18 mouse cellular contexts compared by ENCODE assay signal in genomic region chr16:46205114-46205513, GRCm38 (mm10).
"Had no signal": no experiment of that assay in that cellular context is flagged by ENCODE, and none has a peak within 500 bp of the region (broad histone marks: within the 10 kb centered on the region; RNA-seq: fewer than 3 reads in every experiment).

No protein-coding gene starts in this region.

- DNase-seq: lung, embryonic 14.5 days; lung, postnatal 10 days; lung, postnatal 4 days; midbrain, embryonic 14.5 days; retina, postnatal 1 day; right cerebral cortex, adult 18-20 months; right cerebral cortex, postnatal 25 days; right cerebral cortex, postnatal 4 days; spleen, adult 18-20 months; thymus, adult 18-20 months; thymus, postnatal 14 days; thymus, postnatal 36 days had no signal

- H3K27me3 ChIP-seq: midbrain, embryonic 12.5 days; neural tube, embryonic 13.5 days; neural tube, embryonic 15.5 days had no signal

- H3K4me2 ChIP-seq: lung, embryonic 14.5 days; midbrain, embryonic 12.5 days; neural tube, embryonic 13.5 days; neural tube, embryonic 15.5 days had no signal

- H3K9ac ChIP-seq: lung, embryonic 14.5 days; midbrain, embryonic 12.5 days; neural tube, embryonic 13.5 days; neural tube, embryonic 15.5 days had no signal

- H3K4me3 ChIP-seq: midbrain, embryonic 10.5 days; midbrain, embryonic 12.5 days; myocyte; neural tube, embryonic 13.5 days; neural tube, embryonic 15.5 days had no signal

- H3K36me3 ChIP-seq: midbrain, embryonic 10.5 days; midbrain, embryonic 12.5 days; neural tube, embryonic 13.5 days; neural tube, embryonic 15.5 days had no signal

- H3K9me3 ChIP-seq: midbrain, embryonic 10.5 days; midbrain, embryonic 12.5 days; neural tube, embryonic 13.5 days; neural tube, embryonic 15.5 days had no signal

- H3K27ac ChIP-seq: midbrain, embryonic 10.5 days; midbrain, embryonic 12.5 days; neural tube, embryonic 13.5 days; neural tube, embryonic 15.5 days had no signal

- ATAC-seq: midbrain, embryonic 16.5 days had no signal

- H3K4me1 ChIP-seq: midbrain, embryonic 10.5 days; midbrain, embryonic 12.5 days; neural tube, embryonic 13.5 days; neural tube, embryonic 15.5 days had no signal
